Comparison of ENCODE assay signal across 12 mouse cellular contexts in the genomic region with DNA sequence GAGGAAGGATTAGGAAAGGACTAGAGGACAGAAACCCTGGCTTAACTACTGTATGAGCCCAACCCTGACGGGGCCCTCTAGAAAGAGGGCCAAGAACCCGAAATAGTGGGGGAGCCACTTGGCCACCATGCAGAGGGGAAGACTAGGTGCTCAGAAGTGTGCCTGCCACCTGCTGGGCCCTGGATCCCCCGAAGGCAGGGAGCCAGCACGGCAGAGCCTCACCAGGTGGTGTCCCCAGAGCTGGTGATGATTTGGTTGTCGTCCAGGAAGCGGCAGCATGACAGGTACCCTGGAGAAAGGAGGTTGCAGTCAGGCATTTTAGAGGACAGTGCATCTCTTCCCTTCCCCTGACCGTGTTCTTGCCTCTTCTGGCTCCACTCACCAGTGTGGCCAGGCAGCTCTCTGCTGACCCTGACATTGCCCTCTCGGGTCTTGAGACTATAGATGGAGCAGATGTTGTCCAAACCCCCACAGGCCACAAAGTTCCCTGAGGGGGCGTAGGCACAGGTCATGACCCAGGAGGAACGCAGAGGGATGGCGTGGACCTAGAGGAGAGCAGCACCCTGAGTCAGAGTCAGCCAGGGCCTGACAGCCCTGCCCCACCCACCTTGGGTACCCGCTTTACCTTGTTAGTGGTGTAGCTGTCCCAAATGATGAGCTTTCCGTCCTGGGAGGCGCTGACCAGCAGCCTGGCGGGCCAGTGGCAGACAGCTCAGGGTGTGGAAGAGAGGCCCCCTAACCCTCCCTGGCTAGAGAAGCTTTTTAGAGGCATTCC. TPM values are rescaled to one million over a fixed set of nuclear protein-coding genes. Genes with fewer than 3 reads are reported as not detected.
DNase-seq lines count a peak whose midpoint lies in the region; ATAC-seq lines count a peak whose summit lies in the region.
"Had no signal": no experiment of that assay in that cellular context is flagged by ENCODE, and none has a peak within 500 bp of the region (broad histone marks: within the 10 kb centered on the region; RNA-seq: fewer than 3 reads in every experiment).

No protein-coding gene starts in this region.

- peaks cover 59% of the 10 kb centered on the region for H3K36me3 ChIP-seq in kidney, embryonic 15.5 days
- H3K36me3 ChIP-seq in embryonic facial prominence, embryonic 13.5 days: peaks cover 57% of the 10 kb centered on the region
- H3K36me3 ChIP-seq in hindbrain, embryonic 12.5 days: peaks cover 51% of the 10 kb centered on the region
- peaks cover 56% of the 10 kb centered on the region for H3K36me3 ChIP-seq in midbrain, embryonic 12.5 days

- no peak for DNase-seq in kidney, postnatal 14 days
- DNase-seq in adrenal gland, adult 18-20 months (ENCODE audit: low spot score in 2 of 2): no peak
- no peak for DNase-seq in urinary bladder, adult 2 months (ENCODE audit: low spot score)

- no peak overlapping the region for H3K9ac ChIP-seq in kidney, embryonic 15.5 days
- peak overlapping the region; percentile 94; the same call in 1 of the 2 replicates for H3K9ac ChIP-seq in embryonic facial prominence, embryonic 13.5 days
- peak overlapping the region; percentile 93 for H3K9ac ChIP-seq in hindbrain, embryonic 12.5 days
- H3K9ac ChIP-seq in midbrain, embryonic 12.5 days (replicated peaks): peak overlapping the region; percentile 97; the same call in 1 of the 2 replicates

- no peaks in the 10 kb centered on the region for H3K27me3 ChIP-seq in kidney, embryonic 15.5 days
- no peaks in the 10 kb centered on the region for H3K27me3 ChIP-seq in embryonic facial prominence, embryonic 13.5 days
- H3K27me3 ChIP-seq in hindbrain, embryonic 12.5 days: no peaks in the 10 kb centered on the region
- no peaks in the 10 kb centered on the region for H3K27me3 ChIP-seq in midbrain, embryonic 12.5 days

- H3K4me1 ChIP-seq in kidney, embryonic 15.5 days: peaks cover 39% of the 10 kb centered on the region
- H3K4me1 ChIP-seq in embryonic facial prominence, embryonic 13.5 days: peaks cover 23% of the 10 kb centered on the region
- H3K4me1 ChIP-seq in hindbrain, embryonic 12.5 days: peaks cover 50% of the 10 kb centered on the region
- H3K4me1 ChIP-seq in midbrain, embryonic 12.5 days: peaks cover 51% of the 10 kb centered on the region

- ATAC-seq in kidney, embryonic 15.5 days (replicated peaks; ENCODE audit: low FRiP score): no peak
- ATAC-seq in embryonic facial prominence, embryonic 13.5 days (ENCODE audit: insufficient number of reproducible peaks, insufficient read depth, low FRiP score, low TSS enrichment, low read depth): no peak
- no peak for ATAC-seq in hindbrain, embryonic 12.5 days (ENCODE audit: low FRiP score)
- ATAC-seq in midbrain, embryonic 12.5 days (ENCODE audit: low FRiP score, low read depth): no peak
- ATAC-seq in megakaryocyte-erythroid progenitor cell, adult 5-6 weeks (replicated peaks; ENCODE audit: low FRiP score, low TSS enrichment, poor library complexity, severe bottlenecking): no peak

- peak overlapping the region; percentile 87; the same call in 1 of the 2 replicates for H3K4me3 ChIP-seq in kidney, embryonic 15.5 days (replicated peaks)
- H3K4me3 ChIP-seq in embryonic facial prominence, embryonic 13.5 days: peak overlapping the region; percentile 91; the same call in 1 of the 2 replicates
- peak overlapping the region; percentile 77; the same call in 1 of the 2 replicates for H3K4me3 ChIP-seq in hindbrain, embryonic 12.5 days
- peak overlapping the region; percentile 93 for H3K4me3 ChIP-seq in midbrain, embryonic 12.5 days

- no peaks in the 10 kb centered on the region for H3K9me3 ChIP-seq in kidney, embryonic 15.5 days (replicated peaks)
- H3K9me3 ChIP-seq in embryonic facial prominence, embryonic 13.5 days: no peaks in the 10 kb centered on the region
- H3K9me3 ChIP-seq in hindbrain, embryonic 12.5 days (replicated peaks): no peaks in the 10 kb centered on the region
- H3K9me3 ChIP-seq in midbrain, embryonic 12.5 days: no peaks in the 10 kb centered on the region

- peak overlapping the region; percentile 96; the same call in 1 of the 2 replicates for H3K27ac ChIP-seq in kidney, embryonic 15.5 days
- H3K27ac ChIP-seq in embryonic facial prominence, embryonic 13.5 days: peak overlapping the region; percentile 93; the same call in 1 of the 2 replicates
- peak overlapping the region; percentile 96; the same call in 1 of the 2 replicates for H3K27ac ChIP-seq in hindbrain, embryonic 12.5 days
- peak overlapping the region; percentile 99 for H3K27ac ChIP-seq in midbrain, embryonic 12.5 days (replicated peaks)

- no peak overlapping the region for H3K4me2 ChIP-seq in kidney, embryonic 15.5 days
- peak overlapping the region; percentile 97; the same call in 1 of the 2 replicates for H3K4me2 ChIP-seq in embryonic facial prominence, embryonic 13.5 days
- H3K4me2 ChIP-seq in hindbrain, embryonic 12.5 days (replicated peaks): peak overlapping the region; percentile 89
- peak overlapping the region; percentile 89 for H3K4me2 ChIP-seq in midbrain, embryonic 12.5 days (replicated peaks)

- WGBS in kidney, embryonic 15.5 days: 70% methylated on average over 15 of the region's 15 CpGs
- WGBS in embryonic facial prominence, embryonic 13.5 days: 70% methylated on average over 15 of the region's 15 CpGs
- 66% methylated on average over 15 of the region's 15 CpGs for WGBS in hindbrain, embryonic 12.5 days
- WGBS in midbrain, embryonic 12.5 days: 73% methylated on average over 15 of the region's 15 CpGs

RNA-seq across cellular contexts. Expression of gene Epo, which starts 3.6 kb away (rescaled TPM):
- 0.45 TPM in 1 of 2 replicates, not detected in the other for polyA plus RNA-seq in kidney, embryonic 15.5 days (2015; fragmentation: Nextera tagmentation; extraction: Ambion mirVana)
- not detected in 2 replicates for polyA plus RNA-seq in embryonic facial prominence, embryonic 13.5 days (2015; fragmentation: Nextera tagmentation; extraction: Ambion mirVana)
- polyA plus RNA-seq in hindbrain, embryonic 12.5 days (2016; fragmentation: Nextera tagmentation; extraction: Ambion mirVana): not detected in 2 replicates
- polyA plus RNA-seq in midbrain, embryonic 12.5 days (2016; fragmentation: Nextera tagmentation; extraction: Ambion mirVana): 0.34 TPM in 1 of 2 replicates, not detected in the other
- total RNA-seq in adrenal gland, adult 18-20 months (2021): not detected
- not detected in 2 replicates for polyA plus RNA-seq in urinary bladder, adult 2 months (2012; rRNA removed)
- total RNA-seq in megakaryocyte-erythroid progenitor cell, adult 5-6 weeks (2014; fragmentation: Nextera tagmentation): not detected in 2 replicates
- total RNA-seq in megakaryocyte-erythroid progenitor cell, adult 5-6 weeks (2017): not detected in 2 replicates
- total RNA-seq: heart, postnatal 25 days; left cerebral cortex, postnatal 36 days; MEL had no signal
- polyA plus RNA-seq: brain, embryonic 14.5 days had no signal

RNA-seq across cellular contexts. Expression of gene Gnb2, which starts 3.9 kb away (rescaled TPM):
- 337 and 348 TPM in 2 replicates for polyA plus RNA-seq in kidney, embryonic 15.5 days (2015; fragmentation: Nextera tagmentation; extraction: Ambion mirVana)
- polyA plus RNA-seq in embryonic facial prominence, embryonic 13.5 days (2015; fragmentation: Nextera tagmentation; extraction: Ambion mirVana): 360 and 396 TPM in 2 replicates
- 466 and 467 TPM in 2 replicates for polyA plus RNA-seq in hindbrain, embryonic 12.5 days (2016; fragmentation: Nextera tagmentation; extraction: Ambion mirVana)
- polyA plus RNA-seq in midbrain, embryonic 12.5 days (2016; fragmentation: Nextera tagmentation; extraction: Ambion mirVana): 464 and 467 TPM in 2 replicates
- 100 to 1,000 TPM; 517 to 525 TPM for total RNA-seq in adrenal gland, adult 18-20 months (2021)
- polyA plus RNA-seq in urinary bladder, adult 2 months (2012; rRNA removed): 363 and 433 TPM in 2 replicates
- 367 and 396 TPM in 2 replicates for total RNA-seq in megakaryocyte-erythroid progenitor cell, adult 5-6 weeks (2014; fragmentation: Nextera tagmentation)
- 155 and 173 TPM in 2 replicates for total RNA-seq in megakaryocyte-erythroid progenitor cell, adult 5-6 weeks (2017)

RNA-seq across cellular contexts. Expression of gene Gigyf1, which starts 11.1 kb away (rescaled TPM):
- polyA plus RNA-seq in kidney, embryonic 15.5 days (2015; fragmentation: Nextera tagmentation; extraction: Ambion mirVana): 13.2 and 14.7 TPM in 2 replicates
- 16.3 and 17.1 TPM in 2 replicates for polyA plus RNA-seq in embryonic facial prominence, embryonic 13.5 days (2015; fragmentation: Nextera tagmentation; extraction: Ambion mirVana)
- 17.9 and 19.0 TPM in 2 replicates for polyA plus RNA-seq in hindbrain, embryonic 12.5 days (2016; fragmentation: Nextera tagmentation; extraction: Ambion mirVana)
- polyA plus RNA-seq in midbrain, embryonic 12.5 days (2016; fragmentation: Nextera tagmentation; extraction: Ambion mirVana): 20.5 and 21.1 TPM in 2 replicates
- total RNA-seq in adrenal gland, adult 18-20 months (2021): 10 to 100 TPM; 27.6 to 36.4 TPM
- 32.4 and 34.7 TPM in 2 replicates for polyA plus RNA-seq in urinary bladder, adult 2 months (2012; rRNA removed)
- total RNA-seq in megakaryocyte-erythroid progenitor cell, adult 5-6 weeks (2014; fragmentation: Nextera tagmentation): 19.8 and 39.2 TPM in 2 replicates
- 7.9 and 10.8 TPM in 2 replicates for total RNA-seq in megakaryocyte-erythroid progenitor cell, adult 5-6 weeks (2017)

RNA-seq across cellular contexts. Expression of gene Actl6b, which starts 23.9 kb away (rescaled TPM):
- polyA plus RNA-seq in kidney, embryonic 15.5 days (2015; fragmentation: Nextera tagmentation; extraction: Ambion mirVana): 0.40 and 1.8 TPM in 2 replicates
- 2.8 and 4.5 TPM in 2 replicates for polyA plus RNA-seq in embryonic facial prominence, embryonic 13.5 days (2015; fragmentation: Nextera tagmentation; extraction: Ambion mirVana)
- polyA plus RNA-seq in hindbrain, embryonic 12.5 days (2016; fragmentation: Nextera tagmentation; extraction: Ambion mirVana): 103 and 108 TPM in 2 replicates
- 89.4 and 93.1 TPM in 2 replicates for polyA plus RNA-seq in midbrain, embryonic 12.5 days (2016; fragmentation: Nextera tagmentation; extraction: Ambion mirVana)
- 1 to 10 TPM; 2.5 to 4.9 TPM for total RNA-seq in adrenal gland, adult 18-20 months (2021)
- polyA plus RNA-seq in urinary bladder, adult 2 months (2012; rRNA removed): 0.06 TPM in 1 of 2 replicates, not detected in the other
- total RNA-seq in megakaryocyte-erythroid progenitor cell, adult 5-6 weeks (2014; fragmentation: Nextera tagmentation): not detected in 2 replicates
- total RNA-seq in megakaryocyte-erythroid progenitor cell, adult 5-6 weeks (2017): not detected in 2 replicates
- total RNA-seq: heart, postnatal 25 days had no signal

RNA-seq across cellular contexts. Expression of gene Pop7, which starts 27.1 kb away (rescaled TPM):
- polyA plus RNA-seq in kidney, embryonic 15.5 days (2015; fragmentation: Nextera tagmentation; extraction: Ambion mirVana): 55.9 and 57.7 TPM in 2 replicates
- 48.0 and 56.2 TPM in 2 replicates for polyA plus RNA-seq in embryonic facial prominence, embryonic 13.5 days (2015; fragmentation: Nextera tagmentation; extraction: Ambion mirVana)
- 60.7 and 61.3 TPM in 2 replicates for polyA plus RNA-seq in hindbrain, embryonic 12.5 days (2016; fragmentation: Nextera tagmentation; extraction: Ambion mirVana)
- 58.0 and 58.1 TPM in 2 replicates for polyA plus RNA-seq in midbrain, embryonic 12.5 days (2016; fragmentation: Nextera tagmentation; extraction: Ambion mirVana)
- 10 to 100 TPM; 23.5 to 24.7 TPM for total RNA-seq in adrenal gland, adult 18-20 months (2021)
- polyA plus RNA-seq in urinary bladder, adult 2 months (2012; rRNA removed): 23.4 and 29.6 TPM in 2 replicates
- total RNA-seq in megakaryocyte-erythroid progenitor cell, adult 5-6 weeks (2014; fragmentation: Nextera tagmentation): 51.2 and 51.5 TPM in 2 replicates
- 26.6 and 34.2 TPM in 2 replicates for total RNA-seq in megakaryocyte-erythroid progenitor cell, adult 5-6 weeks (2017)
